Mouse (Mus musculus) megakaryocyte, embryonic 14.5 days (primary cell): Measurements from ENCODE around the gene Lamb1.

ENCODE experiments used
- FLI1 ChIP-seq: IDR thresholded peaks from 2 replicates; pipeline ENCODE4 v1.6.1; 2012; ENCODE audit warnings: low read length, inconsistent platforms, mixed read lengths
- GATA1 ChIP-seq: IDR thresholded peaks from 3 replicates; pipeline ENCODE4 v1.6.1; 2012; ENCODE audit warnings: mixed read lengths, low read length, inconsistent platforms, borderline replicate concordance

DNA sequence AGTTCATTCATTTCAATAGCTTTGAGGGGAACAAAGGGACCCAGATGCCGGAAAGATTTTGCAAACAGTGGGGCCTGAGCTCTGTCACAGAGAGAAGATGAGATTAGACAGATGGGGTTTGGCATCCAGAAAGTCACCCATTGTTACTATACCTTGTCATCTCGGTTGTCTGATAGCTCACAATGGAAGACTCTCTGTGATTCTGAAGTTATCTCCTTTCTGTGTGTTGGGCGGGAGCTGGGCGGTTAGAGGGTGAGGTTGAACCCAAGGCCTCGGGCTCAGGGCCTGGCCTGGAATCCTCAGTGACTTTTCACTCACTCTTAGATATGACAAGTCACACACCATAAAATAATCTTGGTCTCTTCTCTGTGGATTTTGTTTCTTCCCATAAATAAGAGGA, 5.7 kb downstream of the Lamb1 start:
- TF ChIP-seq GATA1 (no peak), FLI1 (no peak)
